Mouse (Mus musculus): Measurements from ENCODE around the gene Pkp2. TPM values are rescaled to one million over a fixed set of nuclear protein-coding genes. Genes with fewer than 3 reads are reported as not detected.

Pkp2 gene
- 0.18 to 0.69 TPM (median 0.23 TPM) in 4 replicates for total RNA-seq (2023)

GRCm38 (mm10) chr16:16213079-16213760 is at the start of gene Pkp2:
Pkp2 (plus strand) TSS chr16:16213318.

GRCm38 (mm10) chr16:16302369-16303137 is 89.4 kb downstream of the Pkp2 start, which contains the start of gene Yars2:
Yars2 (plus strand) TSS chr16:16302965.

Other genes with a start within 250 kb of the Pkp2 start
- gene Yars2, start 89.6 kb downstream of the Pkp2 start, total RNA-seq (2023), result 17.9 to 20.7 TPM (median 18.6 TPM) in 4 replicates
- gene Dnm1l, start 145.6 kb downstream of the Pkp2 start, total RNA-seq (2023), result 64.9 to 70.1 TPM (median 67.6 TPM) in 4 replicates

Data from B cell, adult 62 days (primary cell).